Mouse (Mus musculus): Measurements from ENCODE around the gene Iqce.

GRCm38 (mm10) chr5:140702618-140703175 lies 519 bp upstream of the Iqce start:
- TF ChIP-seq CTCF (IDR thresholded peaks at IDR 0.05; ENCODE audit: borderline replicate concordance, control insufficient read depth, extremely low read depth, insufficient read depth, low read length, poor library complexity) (no peak), POLR2A (IDR thresholded peaks at IDR 0.05; ENCODE audit: control insufficient read depth, extremely low read depth, insufficient read depth, low read length, poor library complexity) (no peak)
